Comparison of ENCODE assay signal across 10 mouse cellular contexts in the genomic region with DNA sequence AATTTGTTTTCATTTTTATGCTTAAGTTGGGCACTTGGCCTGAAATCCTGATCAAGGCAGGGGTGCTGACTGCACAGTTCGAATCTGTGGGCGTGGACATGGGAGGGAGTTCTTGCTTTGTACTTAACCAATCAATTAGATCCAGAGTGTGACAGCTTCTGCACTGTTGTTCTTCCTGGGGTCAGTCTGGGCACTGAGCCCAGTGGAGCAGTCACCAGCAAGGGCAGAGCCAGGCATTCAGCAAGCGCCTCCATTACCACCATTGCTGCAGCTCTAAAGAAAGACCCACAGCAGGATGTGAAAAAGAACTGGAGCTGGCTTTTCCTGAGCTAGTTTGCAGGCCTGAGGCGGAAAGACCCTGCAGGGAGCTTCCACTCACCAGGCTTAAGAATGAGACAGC. TPM values are rescaled to one million over a fixed set of nuclear protein-coding genes. Genes with fewer than 3 reads are reported as not detected.
DNase-seq lines count a peak whose midpoint lies in the region; ATAC-seq lines count a peak whose summit lies in the region.
"Had no signal": no experiment of that assay in that cellular context is flagged by ENCODE, and none has a peak within 500 bp of the region (broad histone marks: within the 10 kb centered on the region; RNA-seq: fewer than 3 reads in every experiment).

No protein-coding gene starts in this region.

- no peaks in the 10 kb centered on the region for H3K9me3 ChIP-seq in heart, embryonic 12.5 days (replicated peaks)
- H3K9me3 ChIP-seq in heart, embryonic 10.5 days = no peaks in the 10 kb centered on the region
- no peaks in the 10 kb centered on the region for H3K9me3 ChIP-seq in hindbrain, embryonic 12.5 days (replicated peaks)
- no peaks in the 10 kb centered on the region for H3K9me3 ChIP-seq in limb, embryonic 10.5 days (replicated peaks)
- H3K9me3 ChIP-seq in midbrain, embryonic 14.5 days (ENCODE audit: control insufficient read depth, low read length) = no peaks in the 10 kb centered on the region
- H3K9me3 ChIP-seq: G1E had no signal

- H3K27me3 ChIP-seq in heart, embryonic 12.5 days (replicated peaks) = no peaks in the 10 kb centered on the region
- H3K27me3 ChIP-seq in heart, embryonic 10.5 days (ENCODE audit: insufficient read depth, poor library complexity, severe bottlenecking) = 0 out of 2 replicates have a peak, but pooled peaks cover 6% of the 10 kb centered on the region
- no peaks in the 10 kb centered on the region for H3K27me3 ChIP-seq in hindbrain, embryonic 12.5 days
- no peaks in the 10 kb centered on the region for H3K27me3 ChIP-seq in limb, embryonic 10.5 days (ENCODE audit: low read depth, poor library complexity, severe bottlenecking)
- H3K27me3 ChIP-seq in midbrain, embryonic 14.5 days (ENCODE audit: control insufficient read depth, insufficient read depth, low read length) = no peaks in the 10 kb centered on the region

- peak overlapping the region; percentile 73 for H3K27ac ChIP-seq in heart, embryonic 12.5 days (ENCODE audit: poor library complexity, severe bottlenecking)
- H3K27ac ChIP-seq in heart, embryonic 10.5 days = no peak overlapping the region; the same call in 1 of the 2 replicates
- peak overlapping the region; percentile 63; the same call in 1 of the 2 replicates for H3K27ac ChIP-seq in hindbrain, embryonic 12.5 days
- peak overlapping the region; percentile 70 for H3K27ac ChIP-seq in limb, embryonic 10.5 days
- peak overlapping the region; percentile 45; the same call in 1 of the 2 replicates for H3K27ac ChIP-seq in midbrain, embryonic 14.5 days (replicated peaks; ENCODE audit: low read depth, low read length)

- H3K4me1 ChIP-seq in heart, embryonic 12.5 days (replicated peaks) = peaks cover 34% of the 10 kb centered on the region
- peaks cover 33% of the 10 kb centered on the region for H3K4me1 ChIP-seq in heart, embryonic 10.5 days
- H3K4me1 ChIP-seq in hindbrain, embryonic 12.5 days = peaks cover 13% of the 10 kb centered on the region
- H3K4me1 ChIP-seq in limb, embryonic 10.5 days = peaks cover 25% of the 10 kb centered on the region
- H3K4me1 ChIP-seq in midbrain, embryonic 14.5 days (ENCODE audit: control insufficient read depth, insufficient read depth, low read length) = no peaks in the 10 kb centered on the region

- no peak for DNase-seq in heart, embryonic 10.5 days (ENCODE audit: low spot score)
- peak; percentile 79 for DNase-seq in embryo, embryonic 10 days (ENCODE audit: low spot score)
- DNase-seq in limb, embryonic 10.5 days (ENCODE audit: low spot score) = no peak
- peak; percentile 71 for DNase-seq in midbrain, embryonic 14.5 days
- no peak for DNase-seq in spleen, postnatal 14 days (ENCODE audit: low spot score in 2 of 2)

- peak; percentile 63 for ATAC-seq in heart, embryonic 12.5 days (ENCODE audit: insufficient number of reproducible peaks, low FRiP score)
- peak; percentile 87 for ATAC-seq in hindbrain, embryonic 12.5 days (ENCODE audit: low FRiP score)
- ATAC-seq in midbrain, embryonic 14.5 days (ENCODE audit: low FRiP score, low TSS enrichment) = peak; percentile 77
- no peak for ATAC-seq in activated CD4-positive, CD25-positive, alpha-beta regulatory T cell, adult 4 months

- 44% methylated on average over 4 of the region's 4 CpGs for WGBS in heart, embryonic 12.5 days
- WGBS in heart, embryonic 10.5 days = 41% methylated on average over 4 of the region's 4 CpGs
- 13% methylated on average over 4 of the region's 4 CpGs for WGBS in hindbrain, embryonic 12.5 days
- 48% methylated on average over 4 of the region's 4 CpGs for WGBS in limb, embryonic 10.5 days
- 7% methylated on average over 4 of the region's 4 CpGs for WGBS in midbrain, embryonic 14.5 days

- H3K9ac ChIP-seq in heart, embryonic 12.5 days = 0 out of 2 replicates have a peak overlapping the region, but pooled peaks have one; percentile 25
- no peak overlapping the region for H3K9ac ChIP-seq in hindbrain, embryonic 12.5 days
- no peak overlapping the region for H3K9ac ChIP-seq in midbrain, embryonic 14.5 days (replicated peaks; ENCODE audit: low read length)

- H3K4me2 ChIP-seq in heart, embryonic 12.5 days = no peak overlapping the region
- H3K4me2 ChIP-seq in hindbrain, embryonic 12.5 days (replicated peaks) = 0 out of 2 replicates have a peak overlapping the region, but pooled peaks have one; percentile 11
- no peak overlapping the region for H3K4me2 ChIP-seq in midbrain, embryonic 14.5 days (ENCODE audit: low read length)

- H3K4me3 ChIP-seq in heart, embryonic 12.5 days = no peak overlapping the region
- H3K4me3 ChIP-seq in heart, embryonic 10.5 days = no peak overlapping the region
- no peak overlapping the region for H3K4me3 ChIP-seq in hindbrain, embryonic 12.5 days
- no peak overlapping the region for H3K4me3 ChIP-seq in limb, embryonic 10.5 days
- no peak overlapping the region for H3K4me3 ChIP-seq in midbrain, embryonic 14.5 days (replicated peaks; ENCODE audit: low read depth, low read length)

- no peaks in the 10 kb centered on the region for H3K36me3 ChIP-seq in heart, embryonic 12.5 days
- H3K36me3 ChIP-seq in heart, embryonic 10.5 days = no peaks in the 10 kb centered on the region
- no peaks in the 10 kb centered on the region for H3K36me3 ChIP-seq in hindbrain, embryonic 12.5 days
- no peaks in the 10 kb centered on the region for H3K36me3 ChIP-seq in limb, embryonic 10.5 days
- H3K36me3 ChIP-seq in midbrain, embryonic 14.5 days (ENCODE audit: control insufficient read depth, insufficient read depth, low read length) = no peaks in the 10 kb centered on the region
- H3K36me3 ChIP-seq: G1E had no signal

RNA-seq across cellular contexts. Expression of gene Sema4c, which starts 38.0 kb away (rescaled TPM):
- polyA plus RNA-seq in heart, embryonic 12.5 days (2016; fragmentation: Nextera tagmentation; extraction: Ambion mirVana) = 11.9 and 13.3 TPM in 2 replicates
- polyA plus RNA-seq in heart, embryonic 10.5 days (2016; fragmentation: Nextera tagmentation; extraction: Ambion mirVana) = 12.2 and 15.2 TPM in 2 replicates
- 33.4 and 35.6 TPM in 2 replicates for polyA plus RNA-seq in hindbrain, embryonic 12.5 days (2016; fragmentation: Nextera tagmentation; extraction: Ambion mirVana)
- polyA plus RNA-seq in limb, embryonic 10.5 days (2016; fragmentation: Nextera tagmentation; extraction: Ambion mirVana) = 28.5 and 34.2 TPM in 2 replicates
- 4.7 and 8.7 TPM in 2 replicates for polyA plus RNA-seq in midbrain, embryonic 14.5 days (2014; fragmentation: Nextera tagmentation; extraction: Ambion mirVana)
- polyA plus RNA-seq in activated CD4-positive, CD25-positive, alpha-beta regulatory T cell, adult 4 months (2017; shearing (Covaris generic)) = under 1 TPM in 1 of 2 experiments, not detected in 1; 0.13 TPM
- polyA plus RNA-seq: G1E had no signal

RNA-seq across cellular contexts. Expression of gene Ankrd39, which starts 48.9 kb away (rescaled TPM):
- polyA plus RNA-seq in heart, embryonic 12.5 days (2016; fragmentation: Nextera tagmentation; extraction: Ambion mirVana) = 23.1 and 24.4 TPM in 2 replicates
- polyA plus RNA-seq in heart, embryonic 10.5 days (2016; fragmentation: Nextera tagmentation; extraction: Ambion mirVana) = 23.9 and 24.5 TPM in 2 replicates
- 17.8 and 18.8 TPM in 2 replicates for polyA plus RNA-seq in hindbrain, embryonic 12.5 days (2016; fragmentation: Nextera tagmentation; extraction: Ambion mirVana)
- 19.5 and 20.3 TPM in 2 replicates for polyA plus RNA-seq in limb, embryonic 10.5 days (2016; fragmentation: Nextera tagmentation; extraction: Ambion mirVana)
- polyA plus RNA-seq in midbrain, embryonic 14.5 days (2014; fragmentation: Nextera tagmentation; extraction: Ambion mirVana) = 22.3 and 28.5 TPM in 2 replicates
- 10 to 100 TPM; 21.5 to 21.6 TPM for polyA plus RNA-seq in activated CD4-positive, CD25-positive, alpha-beta regulatory T cell, adult 4 months (2017; shearing (Covaris generic))

RNA-seq across cellular contexts. Expression of gene Gm42417, which starts 56.9 kb away (rescaled TPM):
- polyA plus RNA-seq in heart, embryonic 12.5 days (2016; fragmentation: Nextera tagmentation; extraction: Ambion mirVana) = 0.40 TPM in 1 of 2 replicates, not detected in the other
- polyA plus RNA-seq in heart, embryonic 10.5 days (2016; fragmentation: Nextera tagmentation; extraction: Ambion mirVana) = 0.20 and 1.0 TPM in 2 replicates
- polyA plus RNA-seq in hindbrain, embryonic 12.5 days (2016; fragmentation: Nextera tagmentation; extraction: Ambion mirVana) = not detected in 2 replicates
- polyA plus RNA-seq in limb, embryonic 10.5 days (2016; fragmentation: Nextera tagmentation; extraction: Ambion mirVana) = 0.39 TPM in 1 of 2 replicates, not detected in the other
- polyA plus RNA-seq in midbrain, embryonic 14.5 days (2014; fragmentation: Nextera tagmentation; extraction: Ambion mirVana) = not detected in 2 replicates
- under 1 TPM in 1 of 2 experiments, not detected in 1; 0.73 TPM for polyA plus RNA-seq in activated CD4-positive, CD25-positive, alpha-beta regulatory T cell, adult 4 months (2017; shearing (Covaris generic))
- polyA plus RNA-seq: gonadal fat pad, adult 2 months had no signal

RNA-seq across cellular contexts. Expression of gene Ankrd23, which starts 59.4 kb away (rescaled TPM):
- polyA plus RNA-seq in heart, embryonic 12.5 days (2016; fragmentation: Nextera tagmentation; extraction: Ambion mirVana) = 14.9 and 16.8 TPM in 2 replicates
- polyA plus RNA-seq in heart, embryonic 10.5 days (2016; fragmentation: Nextera tagmentation; extraction: Ambion mirVana) = 16.7 and 19.0 TPM in 2 replicates
- 14.6 and 18.8 TPM in 2 replicates for polyA plus RNA-seq in hindbrain, embryonic 12.5 days (2016; fragmentation: Nextera tagmentation; extraction: Ambion mirVana)
- polyA plus RNA-seq in limb, embryonic 10.5 days (2016; fragmentation: Nextera tagmentation; extraction: Ambion mirVana) = 14.3 and 16.8 TPM in 2 replicates
- 10.4 and 10.5 TPM in 2 replicates for polyA plus RNA-seq in midbrain, embryonic 14.5 days (2014; fragmentation: Nextera tagmentation; extraction: Ambion mirVana)
- 10 to 100 TPM; 28.7 to 52.4 TPM for polyA plus RNA-seq in activated CD4-positive, CD25-positive, alpha-beta regulatory T cell, adult 4 months (2017; shearing (Covaris generic))

Comparison
In these comparisons a context has a peak if more than half of its experiments do, and no peak if none do; other contexts are left out.
1. DNase-seq: peak in embryo, embryonic 10 days (single experiment) and midbrain, embryonic 14.5 days (single experiment); none in heart, embryonic 10.5 days (single experiment), limb, embryonic 10.5 days (single experiment) and spleen, postnatal 14 days (0 of 2).